Mouse (Mus musculus): Measurements from ENCODE around the gene Dydc1.

The Dydc1 gene

DNA sequence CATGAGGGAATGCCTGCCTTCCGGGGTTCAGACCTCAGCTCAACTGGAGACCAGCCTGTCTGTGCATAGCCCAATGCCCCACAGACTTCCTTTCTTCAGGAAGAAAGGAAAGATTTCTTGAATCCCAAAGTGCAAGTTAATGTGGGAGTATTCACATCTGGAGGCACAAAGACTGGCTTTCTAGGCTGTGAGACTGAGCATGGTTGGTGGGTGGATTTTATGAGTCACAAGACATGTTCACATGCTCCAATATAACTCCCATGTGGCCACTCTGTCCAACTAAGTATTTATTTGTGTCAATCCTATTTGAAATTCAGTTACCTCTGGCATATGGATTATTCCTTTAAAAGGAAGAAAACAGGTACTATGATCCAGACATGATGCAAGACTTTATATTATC lies 26.0 kb downstream of the Dydc1 start:
- no peak for DNase-seq (ENCODE audit: extremely low spot score, low spot score)

- no peak for DNase-seq (ENCODE audit: extremely low spot score, low spot score)
These were observed 28.0 kb downstream of the Dydc1 start for GRCm38 (mm10) chr14:41100712-41101111.

GRCm38 (mm10) chr14:41101242-41101641 lies 28.5 kb downstream of the Dydc1 start:
- no peak for DNase-seq (ENCODE audit: extremely low spot score, low spot score)

DNA sequence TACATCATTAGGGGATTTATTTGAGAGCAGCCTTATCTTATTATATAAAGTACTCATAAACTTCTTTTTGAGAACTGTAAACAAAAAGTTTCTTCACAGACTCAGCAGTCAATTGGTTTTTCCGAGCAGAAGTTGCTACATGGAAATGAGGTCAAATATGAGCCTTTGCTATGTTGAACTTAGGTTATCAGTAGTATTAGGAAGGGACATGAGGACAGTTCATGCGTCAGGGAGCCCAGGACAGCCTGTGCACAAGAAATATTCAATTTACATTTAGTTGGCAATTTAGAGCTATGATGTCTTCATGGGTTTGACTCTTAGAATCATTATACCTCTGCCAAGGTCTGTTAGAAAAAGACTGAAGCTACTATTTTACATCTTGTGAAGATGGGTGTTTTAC lies 29.6 kb downstream of the Dydc1 start:
- DNase-seq (ENCODE audit: extremely low spot score, low spot score): no peak

GRCm38 (mm10) chr14:41104853-41105444 lies 32.2 kb downstream of the Dydc1 start, which contains the start of gene Mat1a:
Mat1a (plus strand) TSS chr14:41105035.
- DNase-seq (ENCODE audit: extremely low spot score, low spot score): no peak

DNA sequence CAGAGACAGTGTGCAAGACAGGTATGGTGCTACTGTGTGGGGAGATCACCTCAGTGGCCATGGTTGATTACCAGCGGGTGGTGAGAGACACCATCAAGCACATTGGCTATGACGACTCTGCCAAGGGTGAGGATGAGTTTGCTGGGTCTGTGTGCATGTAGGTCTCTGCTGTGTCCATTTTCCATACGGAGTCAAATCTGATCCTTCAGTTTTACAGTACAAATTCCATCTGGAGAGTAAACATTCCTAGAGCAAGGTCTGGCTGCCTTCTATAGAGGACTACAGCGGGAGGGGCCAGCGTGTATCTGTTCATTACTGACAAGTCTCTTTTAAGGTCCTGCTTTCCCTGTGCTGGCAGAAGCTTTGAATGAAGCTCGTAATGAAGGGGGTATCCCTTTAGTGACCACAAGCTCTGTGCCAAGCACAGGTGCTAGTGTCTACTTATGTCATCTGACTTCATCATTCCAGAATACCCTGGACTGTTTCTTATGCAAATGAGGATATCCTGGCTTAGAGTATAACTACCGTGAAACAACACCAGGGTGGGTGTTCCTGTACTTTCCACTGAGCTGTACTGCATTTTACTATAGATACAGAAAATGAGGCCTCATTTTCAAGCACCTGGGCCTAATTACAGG lies 38.4 kb downstream of the Dydc1 start:
- DNase-seq (ENCODE audit: extremely low spot score, low spot score): no peak

- DNase-seq (ENCODE audit: extremely low spot score, low spot score): no peak
These were observed 40.2 kb downstream of the Dydc1 start for GRCm38 (mm10) chr14:41112944-41113343.

GRCm38 (mm10) chr14:41116271-41116670 lies 43.6 kb downstream of the Dydc1 start:
- no peak for DNase-seq (ENCODE audit: extremely low spot score, low spot score)

- DNase-seq (ENCODE audit: extremely low spot score, low spot score): no peak
These were observed 52.0 kb downstream of the Dydc1 start for GRCm38 (mm10) chr14:41124683-41125082.

DNA sequence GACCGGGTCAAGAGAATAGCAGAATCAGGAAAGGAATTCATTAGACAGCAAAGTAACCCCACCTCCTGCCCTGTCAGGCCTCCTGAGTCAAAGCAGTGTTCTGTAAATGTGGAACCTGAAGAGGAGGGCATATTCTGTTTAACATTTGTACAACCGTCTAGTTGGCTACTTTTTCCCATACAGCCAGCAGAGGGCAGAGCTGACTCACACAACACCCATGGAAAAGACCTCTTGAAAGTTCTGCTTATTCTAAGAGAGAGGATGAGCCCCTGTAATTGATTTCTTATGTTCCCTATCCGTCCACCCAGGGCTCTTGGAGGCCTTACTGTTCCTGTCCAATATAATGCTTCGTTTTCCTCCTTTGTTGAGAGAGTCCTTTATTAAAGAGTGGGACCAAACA lies 55.3 kb downstream of the Dydc1 start:
- DNase-seq (ENCODE audit: extremely low spot score, low spot score): peak; percentile 20

- no peak for DNase-seq (ENCODE audit: extremely low spot score, low spot score)
These were observed 58.8 kb downstream of the Dydc1 start, which contains the start of gene Sftpa1 for GRCm38 (mm10) chr14:41131540-41131939. Sftpa1 (plus strand) TSS chr14:41131782.

GRCm38 (mm10) chr14:41137006-41137405 lies 64.3 kb downstream of the Dydc1 start:
- DNase-seq (ENCODE audit: extremely low spot score, low spot score): no peak

- DNase-seq (ENCODE audit: extremely low spot score, low spot score): no peak
These were observed 68.0 kb downstream of the Dydc1 start for GRCm38 (mm10) chr14:41140686-41141085.
